Mouse (Mus musculus): ENCODE data around the gene Clps. TPM values are rescaled to one million over a fixed set of nuclear protein-coding genes. Genes with fewer than 3 reads are reported as not detected.
A peak's percentile ranks its signal among the peaks of the same experiment; 100 is the strongest.

The Clps gene
- total and polyA plus RNA-seq, 3 experiments: not detected

DNA sequence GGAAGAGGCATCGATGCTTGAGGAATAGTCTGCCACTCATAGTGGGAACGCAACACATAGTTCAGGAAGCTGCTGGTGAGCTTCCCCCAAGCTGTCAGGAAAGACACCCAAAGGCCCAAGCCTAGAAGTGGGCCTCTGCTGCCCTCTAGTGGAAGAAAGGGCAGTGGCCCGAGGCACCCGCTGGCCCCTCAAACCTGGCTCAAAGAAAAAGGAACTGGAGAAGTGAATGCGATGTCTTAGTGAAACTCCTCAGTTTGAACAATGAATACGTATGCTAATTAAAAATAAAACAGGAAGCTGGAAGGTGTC is 32.6 kb downstream of the Clps start (continued):
- TF ChIP-seq JUND (IDR thresholded peaks at IDR 0.05; ENCODE audit: low read depth, low read length) (0 out of 2 replicates have a peak, but pooled peaks have one; percentile 19), EP300 (IDR thresholded peaks at IDR 0.05; ENCODE audit: low read depth in 1 of 2, low read length in 2 of 2) (peak in 1 of 2 experiments; percentile 47; a peak in 1 of 4 replicates), MYC (IDR thresholded peaks at IDR 0.05; ENCODE audit: low read depth, low read length) (peak; percentile 69; the same call in 1 of the 2 replicates), CHD1 (IDR thresholded peaks at IDR 0.05; ENCODE audit: low read depth, low read length) (no peak), ZMIZ1 (IDR thresholded peaks at IDR 0.05; ENCODE audit: low read depth, low read length) (no peak), GABPA (IDR thresholded peaks at IDR 0.05; ENCODE audit: low read depth, low read length) (no peak), E2F4 (IDR thresholded peaks at IDR 0.05; ENCODE audit: borderline replicate concordance, low read depth, low read length) (no peak), CHD2 (IDR thresholded peaks at IDR 0.05; ENCODE audit: low read length) (no peak), MAX (IDR thresholded peaks at IDR 0.05; ENCODE audit: low read length) (0 out of 2 replicates have a peak, but pooled peaks have one; percentile 32), POLR2AphosphoS2 (IDR thresholded peaks at IDR 0.05; ENCODE audit: low read length) (no peak), UBTF (IDR thresholded peaks at IDR 0.05; ENCODE audit: borderline replicate concordance, insufficient read depth, low read depth, low read length) (no peak), SMC3 (IDR thresholded peaks at IDR 0.05; ENCODE audit: low read depth, low read length) (peak; percentile 94)

DNA sequence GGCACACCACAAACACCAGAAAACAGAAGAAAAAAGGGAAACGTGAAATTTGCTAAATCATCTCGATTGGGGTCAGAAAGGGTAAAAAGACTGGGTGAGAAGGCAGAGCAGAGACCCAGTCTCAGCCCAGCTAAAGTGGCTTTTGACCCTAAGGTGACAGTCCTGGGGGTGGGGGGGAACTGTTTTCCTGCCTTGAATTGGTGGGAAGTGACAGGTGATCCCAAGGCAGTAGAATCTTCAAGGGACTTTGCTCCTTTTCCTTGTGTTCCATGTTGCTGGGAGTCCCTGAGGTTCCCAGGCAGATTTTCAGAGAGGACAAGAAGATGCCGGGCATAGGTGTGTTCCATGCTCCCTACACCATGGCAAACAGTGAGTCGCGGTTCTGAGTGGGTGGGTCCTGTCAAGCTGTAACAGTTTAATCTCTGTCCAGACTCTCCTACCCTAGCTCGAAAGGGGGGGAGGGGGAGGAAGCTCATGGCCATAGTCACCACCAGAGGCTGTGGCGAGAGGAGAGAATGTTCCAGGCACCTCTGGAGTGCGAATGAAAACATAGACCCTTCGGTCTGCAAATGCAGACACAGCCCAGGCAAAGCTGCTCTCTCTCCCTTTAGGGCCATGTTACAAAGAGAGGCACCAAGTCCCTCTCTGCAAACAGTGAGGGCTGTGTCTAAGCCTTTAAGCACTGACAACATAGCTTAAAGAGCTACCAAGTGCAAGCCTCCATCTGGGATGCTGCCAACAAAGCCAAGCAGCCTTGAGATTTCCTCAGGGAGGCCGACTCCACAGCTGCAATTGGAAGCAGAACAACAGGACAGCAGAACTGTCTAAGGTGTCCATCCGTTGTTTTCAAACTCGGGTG is 33.2 kb downstream of the Clps start:
- Histone ChIP-seq H3K27ac (ENCODE audit: control insufficient read depth, low read depth, low read length) (no peak overlapping the region), H3K4me3 (ENCODE audit: control insufficient read depth in 1 of 2, insufficient read depth in 1 of 2, low read depth in 2 of 2, low read length in 2 of 2) (peak overlapping the region; percentile 26 to 34), H3K4me1 (ENCODE audit: control insufficient read depth in 1 of 2, insufficient read depth in 2 of 2, low read length in 2 of 2) (peaks cover 8 to 21% of the 10 kb centered on the region in 2 experiments; a peak in 3 of 4 replicates), H3K9ac (ENCODE audit: control insufficient read depth, low read depth, low read length, poor library complexity, severe bottlenecking) (peak overlapping the region; percentile 20), H3K36me3 (ENCODE audit: control insufficient read depth in 1 of 2, insufficient read depth in 2 of 2, low read length in 2 of 2) (peaks cover 0 to 17% of the 10 kb centered on the region in 2 experiments; a peak in 2 of 4 replicates), H3K9me3 (replicated peaks; ENCODE audit: insufficient read depth, low read length) (no peaks in the 10 kb centered on the region), H3K27me3 (ENCODE audit: control insufficient read depth in 1 of 2, insufficient read depth in 2 of 2, low read length in 2 of 2) (no peaks in the 10 kb centered on the region), H3K79me2 (ENCODE audit: control insufficient read depth, insufficient read depth, low read length, poor library complexity) (peaks cover 5% of the 10 kb centered on the region; the same call in 1 of the 2 replicates)
- DNase-seq (ENCODE audit: low read depth, low spot score): peak; percentile 38
- no peak for TF ChIP-seq CHD2 (IDR thresholded peaks at IDR 0.05; ENCODE audit: low read length)
- TF ChIP-seq EP300 (IDR thresholded peaks at IDR 0.05; ENCODE audit: low read depth in 1 of 2, low read length in 2 of 2): peak in 1 of 2 experiments; percentile 12; a peak in 1 of 4 replicates
- TF ChIP-seq GABPA (IDR thresholded peaks at IDR 0.05; ENCODE audit: low read depth, low read length): no peak
- 0 out of 2 replicates have a peak, but pooled peaks have one; percentile 15 for TF ChIP-seq SIN3A (IDR thresholded peaks at IDR 0.05; ENCODE audit: low read length)
- 0 out of 2 replicates have a peak, but pooled peaks have one; percentile 40 for TF ChIP-seq MAFK (IDR thresholded peaks at IDR 0.05; ENCODE audit: borderline replicate concordance, low read depth, low read length)
- no peak for TF ChIP-seq E2F4 (IDR thresholded peaks at IDR 0.05; ENCODE audit: borderline replicate concordance, low read depth, low read length)

DNA sequence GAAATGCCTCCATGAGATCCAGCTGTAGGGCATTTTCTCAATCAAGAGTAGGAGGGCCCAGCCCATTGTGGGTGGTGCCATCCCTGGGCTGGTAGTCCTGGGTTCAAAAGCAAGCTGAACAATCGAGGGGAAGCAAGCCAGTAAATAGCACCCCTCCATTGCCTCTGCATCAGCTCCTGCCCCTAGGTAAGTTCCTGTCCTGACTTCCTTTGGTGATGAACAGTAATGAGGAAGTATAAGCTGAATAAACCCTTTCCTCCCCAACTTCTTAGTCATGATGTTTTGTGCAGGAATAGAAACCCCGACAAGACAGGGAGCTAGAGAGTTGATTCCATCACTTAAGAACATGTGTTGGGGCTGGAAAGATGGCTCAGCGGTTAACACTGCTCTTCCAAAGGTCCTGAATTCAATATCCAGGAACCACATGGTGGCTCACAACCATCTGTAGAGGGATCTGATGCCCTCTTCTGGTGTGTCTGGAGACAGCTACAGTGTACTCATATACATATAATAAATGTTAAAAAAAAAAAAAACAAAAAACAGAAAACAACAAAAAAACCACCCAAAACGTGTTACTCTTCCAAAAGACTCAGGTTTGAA is 35.6 kb downstream of the Clps start:
- TF ChIP-seq CHD1 (IDR thresholded peaks at IDR 0.05; ENCODE audit: low read depth, low read length): no peak
- peak; percentile 60; the same call in 1 of the 2 replicates for TF ChIP-seq TBP (IDR thresholded peaks at IDR 0.05; ENCODE audit: low read depth, low read length)
- TF ChIP-seq ELF1 (IDR thresholded peaks at IDR 0.05; ENCODE audit: low read depth, low read length): 0 out of 2 replicates have a peak, but pooled peaks have one; percentile 14
- TF ChIP-seq CTCF (IDR thresholded peaks at IDR 0.05 in 2 of 3, conservative IDR thresholded peaks at IDR 0.05 in 1 of 3; ENCODE audit: control insufficient read depth in 1 of 3, insufficient read depth in 1 of 3, low read depth in 2 of 3, low read length in 3 of 3, poor library complexity in 1 of 3, severe bottlenecking in 1 of 3): no peak; a peak in 1 of 6 replicates
- TF ChIP-seq MYC (IDR thresholded peaks at IDR 0.05; ENCODE audit: low read depth, low read length): peak; percentile 61; the same call in 1 of the 2 replicates
- TF ChIP-seq MAX (IDR thresholded peaks at IDR 0.05; ENCODE audit: low read length): no peak
- TF ChIP-seq POLR2AphosphoS5 (IDR thresholded peaks at IDR 0.05; ENCODE audit: borderline replicate concordance, low read depth, low read length): no peak
- TF ChIP-seq MEF2A (IDR thresholded peaks at IDR 0.05; ENCODE audit: extremely low read depth, insufficient replicate concordance, low read depth, low read length, poor library complexity, severe bottlenecking): no peak
- no peak for TF ChIP-seq ZKSCAN1 (IDR thresholded peaks at IDR 0.05; ENCODE audit: low read depth, low read length)
- no peak for TF ChIP-seq ETS1 (IDR thresholded peaks at IDR 0.05; ENCODE audit: low read depth, low read length)
- peak; percentile 40; the same call in 1 of the 2 replicates for TF ChIP-seq ZNF384 (IDR thresholded peaks at IDR 0.05; ENCODE audit: low read depth, low read length)
- no peak for TF ChIP-seq MAFK (IDR thresholded peaks at IDR 0.05; ENCODE audit: borderline replicate concordance, low read depth, low read length)
- TF ChIP-seq POLR2A (IDR thresholded peaks at IDR 0.05; ENCODE audit: control insufficient read depth in 1 of 2, insufficient read depth in 1 of 2, low read depth in 1 of 2, low read length in 2 of 2, poor library complexity in 1 of 2): peak in 1 of 2 experiments; percentile 29; a peak in 1 of 4 replicates
- no peak for TF ChIP-seq MAZ (IDR thresholded peaks at IDR 0.05; ENCODE audit: low read depth, low read length)
- H3K4me3 ChIP-seq (ENCODE audit: control insufficient read depth in 1 of 2, insufficient read depth in 1 of 2, low read depth in 2 of 2, low read length in 2 of 2): no peak overlapping the region
- H3K4me1 ChIP-seq (ENCODE audit: control insufficient read depth in 1 of 2, insufficient read depth in 2 of 2, low read length in 2 of 2): peaks cover 8 to 27% of the 10 kb centered on the region in 2 experiments; a peak in 3 of 4 replicates
- H3K9me3 ChIP-seq (replicated peaks; ENCODE audit: insufficient read depth, low read length): no peaks in the 10 kb centered on the region
- H3K9ac ChIP-seq (ENCODE audit: control insufficient read depth, low read depth, low read length, poor library complexity, severe bottlenecking): no peak overlapping the region
- peak; percentile 67 for DNase-seq (ENCODE audit: low read depth, low spot score)
- no peaks in the 10 kb centered on the region for H3K27me3 ChIP-seq (ENCODE audit: control insufficient read depth in 1 of 2, insufficient read depth in 2 of 2, low read length in 2 of 2)
- H3K36me3 ChIP-seq (ENCODE audit: control insufficient read depth in 1 of 2, insufficient read depth in 2 of 2, low read length in 2 of 2): peaks cover 0 to 23% of the 10 kb centered on the region in 2 experiments; a peak in 2 of 4 replicates
- H3K27ac ChIP-seq (ENCODE audit: control insufficient read depth, low read depth, low read length): peak overlapping the region; percentile 93
- peaks cover 5% of the 10 kb centered on the region; the same call in 1 of the 2 replicates for H3K79me2 ChIP-seq (ENCODE audit: control insufficient read depth, insufficient read depth, low read length, poor library complexity)
